9 mouse cellular contexts compared by ENCODE assay signal in the genomic region with DNA sequence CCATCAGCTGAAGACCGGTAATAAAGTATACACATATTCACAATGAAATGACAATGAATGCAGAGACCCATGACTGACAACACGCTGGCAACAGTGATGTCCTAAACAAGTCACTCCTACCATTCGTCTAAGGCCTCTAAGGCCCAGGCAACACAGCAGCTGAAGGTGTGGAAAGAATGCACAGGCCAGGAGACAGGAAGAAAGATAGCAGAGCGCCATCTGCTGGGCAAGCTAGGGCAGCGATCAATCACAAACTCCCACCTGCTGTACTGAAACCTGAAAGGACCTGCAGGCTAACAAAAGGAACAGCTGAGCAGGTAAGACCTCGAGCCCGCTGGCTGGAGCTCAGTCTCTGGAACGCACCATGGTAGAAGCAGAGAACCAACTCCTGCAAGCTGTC. TPM values are rescaled to one million over a fixed set of nuclear protein-coding genes. Genes with fewer than 3 reads are reported as not detected.
DNase-seq lines count a peak whose midpoint lies in the region; ATAC-seq and TF ChIP-seq lines count a peak whose summit lies in the region.
"Had no signal": no experiment of that assay in that cellular context is flagged by ENCODE, and none has a peak within 500 bp of the region (broad histone marks: within the 10 kb centered on the region; RNA-seq: fewer than 3 reads in every experiment).

No protein-coding gene starts in this region.

- peak; percentile 86 to 89 for TF ChIP-seq CTCF in CH12.LX (conservative IDR thresholded peaks at IDR 0.05 in 1 of 2, IDR thresholded peaks at IDR 0.05 in 1 of 2; ENCODE audit: low read depth in 2 of 2, low read length in 2 of 2)

- 25% methylated on average over 8 of the region's 8 CpGs for WGBS in embryonic facial prominence, embryonic 13.5 days
- WGBS in lung, embryonic 16.5 days: 28% methylated on average over 8 of the region's 8 CpGs

- no peak for TF ChIP-seq POLR2A in CH12.LX (IDR thresholded peaks at IDR 0.05; ENCODE audit: low read depth, low read length)

- no peaks in the 10 kb centered on the region for H3K9me3 ChIP-seq in CH12.LX (replicated peaks; ENCODE audit: low read length)
- H3K9me3 ChIP-seq in embryonic facial prominence, embryonic 13.5 days: no peaks in the 10 kb centered on the region
- no peaks in the 10 kb centered on the region for H3K9me3 ChIP-seq in lung, embryonic 16.5 days (ENCODE audit: control insufficient read depth, low read length)
- H3K9me3 ChIP-seq: heart, embryonic 15.5 days had no signal

- no peak overlapping the region for H3K9ac ChIP-seq in CH12.LX (ENCODE audit: insufficient read depth, low read depth)
- H3K9ac ChIP-seq in embryonic facial prominence, embryonic 13.5 days: no peak overlapping the region
- H3K9ac ChIP-seq in lung, embryonic 16.5 days (ENCODE audit: low read length): no peak overlapping the region
- H3K9ac ChIP-seq: heart, embryonic 15.5 days had no signal

- TF ChIP-seq RAD21 in CH12.LX (IDR thresholded peaks at IDR 0.05; ENCODE audit: low read depth, low read length): peak; percentile 76

- 0 out of 2 replicates have a peak, but pooled peaks have one; percentile 39 for ATAC-seq in embryonic facial prominence, embryonic 13.5 days (ENCODE audit: insufficient number of reproducible peaks, insufficient read depth, low FRiP score, low TSS enrichment, low read depth)
- peak; percentile 64; the same call in 1 of the 2 replicates for ATAC-seq in lung, embryonic 16.5 days (ENCODE audit: low read depth)

- DNase-seq in CH12.LX (ENCODE audit: extremely low read depth): peak; percentile 76
- peak; percentile 53 to 67 for DNase-seq in adrenal gland, postnatal 36 days
- DNase-seq in heart, postnatal 10 days: peak; percentile 57 to 70
- peak; percentile 74 for DNase-seq in layer of hippocampus, adult 11-12 months (ENCODE audit: low spot score)
- peak; percentile 63 for DNase-seq in retina, adult 2 months (ENCODE audit: low read depth, low spot score)
- peak; percentile 60 for DNase-seq in thymus, postnatal 14 days

- no peak for TF ChIP-seq EP300 in CH12.LX (IDR thresholded peaks at IDR 0.05; ENCODE audit: low read length)

- H3K4me3 ChIP-seq in CH12.LX (replicated peaks in 1 of 3; ENCODE audit: low read depth in 2 of 3, low read length in 2 of 3, poor library complexity in 1 of 3): no peak overlapping the region
- H3K4me3 ChIP-seq in embryonic facial prominence, embryonic 13.5 days: no peak overlapping the region
- H3K4me3 ChIP-seq in lung, embryonic 16.5 days (ENCODE audit: low read length): no peak overlapping the region
- H3K4me3 ChIP-seq: heart, embryonic 15.5 days had no signal

- in situ Hi-C loops in CH12.LX (cut with MboI; ENCODE audit: low pct_ligation_motif_present, low pct_unique_long_range_greater_than_20kb, low sequenced_read_pairs): loop anchor here (5.0 to 10.0 kb wide), 2 partner anchors 229 to 302 kb away; no protein-coding TSS in a partner anchor

- no peak overlapping the region for H3K27ac ChIP-seq in CH12.LX (ENCODE audit: insufficient read depth, low read depth)
- H3K27ac ChIP-seq in embryonic facial prominence, embryonic 13.5 days: no peak overlapping the region
- H3K27ac ChIP-seq in lung, embryonic 16.5 days (ENCODE audit: low read length): no peak overlapping the region
- H3K27ac ChIP-seq: heart, embryonic 15.5 days had no signal

- dilution Hi-C loops in CH12.LX (cut with MboI; ENCODE audit: extremely low pct_ligation_motif_present, extremely low pct_unique_long_range_greater_than_20kb, low sequenced_read_pairs): no loop called here

- H3K79me2 ChIP-seq in CH12.LX (replicated peaks; ENCODE audit: control insufficient read depth, extremely low read depth, insufficient read depth, poor library complexity, severe bottlenecking): no peaks in the 10 kb centered on the region

- no peaks in the 10 kb centered on the region for H3K27me3 ChIP-seq in CH12.LX (replicated peaks)
- no peaks in the 10 kb centered on the region for H3K27me3 ChIP-seq in embryonic facial prominence, embryonic 13.5 days
- no peaks in the 10 kb centered on the region for H3K27me3 ChIP-seq in lung, embryonic 16.5 days (ENCODE audit: control insufficient read depth, insufficient read depth, low read depth, low read length)
- H3K27me3 ChIP-seq: heart, embryonic 15.5 days had no signal

- intact Hi-C loops in heart, postnatal 10 days (cut with DNase I): loop anchor here (1.0 to 10.0 kb wide), 3 partner anchors 131 to 949 kb away; no protein-coding TSS in a partner anchor

- H3K4me1 ChIP-seq in CH12.LX (ENCODE audit: control insufficient read depth in 1 of 2, insufficient read depth in 2 of 2): peaks cover 4 to 30% of the 10 kb centered on the region in 2 experiments
- H3K4me1 ChIP-seq in embryonic facial prominence, embryonic 13.5 days: no peaks in the 10 kb centered on the region
- H3K4me1 ChIP-seq in lung, embryonic 16.5 days (replicated peaks; ENCODE audit: control insufficient read depth, insufficient read depth, low read length): no peaks in the 10 kb centered on the region
- H3K4me1 ChIP-seq: heart, embryonic 15.5 days had no signal

- H3K36me3 ChIP-seq in CH12.LX (replicated peaks in 1 of 2; ENCODE audit: control insufficient read depth in 1 of 2, insufficient read depth in 1 of 2, low read length in 1 of 2): peaks cover 25 to 64% of the 10 kb centered on the region in 2 experiments
- peaks cover 38% of the 10 kb centered on the region for H3K36me3 ChIP-seq in embryonic facial prominence, embryonic 13.5 days
- H3K36me3 ChIP-seq in lung, embryonic 16.5 days (ENCODE audit: control insufficient read depth, insufficient read depth, low read length): peaks cover 11% of the 10 kb centered on the region

- no peak overlapping the region for H3K4me2 ChIP-seq in CH12.LX (ENCODE audit: insufficient read depth, low read depth, poor library complexity, severe bottlenecking)
- H3K4me2 ChIP-seq in embryonic facial prominence, embryonic 13.5 days: no peak overlapping the region
- no peak overlapping the region for H3K4me2 ChIP-seq in lung, embryonic 16.5 days (ENCODE audit: low read depth, low read length)
- H3K4me2 ChIP-seq: heart, embryonic 15.5 days had no signal

TF ChIP-seq in CH12.LX, 34 proteins besides CTCF, POLR2A, EP300 and RAD21:
- TF ChIP-seq JUND (conservative IDR thresholded peaks at IDR 0.05; ENCODE audit: low read depth, low read length): no peak
- TF ChIP-seq ZKSCAN1 (IDR thresholded peaks at IDR 0.05; ENCODE audit: borderline replicate concordance, low read depth, low read length): no peak
- TF ChIP-seq NRF1 (IDR thresholded peaks at IDR 0.05; ENCODE audit: low read depth, low read length): no peak
- no peak for TF ChIP-seq JUN (IDR thresholded peaks at IDR 0.05; ENCODE audit: insufficient read depth, low read depth, low read length)
- no peak for TF ChIP-seq POLR2AphosphoS2 (IDR thresholded peaks at IDR 0.05; ENCODE audit: low read depth, low read length)
- TF ChIP-seq SIN3A (IDR thresholded peaks at IDR 0.05; ENCODE audit: low read length): no peak
- TF ChIP-seq MAZ (IDR thresholded peaks at IDR 0.05; ENCODE audit: low read depth, low read length): no peak
- TF ChIP-seq TCF12 (IDR thresholded peaks at IDR 0.05; ENCODE audit: low read depth, low read length): no peak
- no peak for TF ChIP-seq MYC (IDR thresholded peaks at IDR 0.05; ENCODE audit: low read depth, low read length)
- no peak for TF ChIP-seq USF1 (IDR thresholded peaks at IDR 0.05; ENCODE audit: low read depth, low read length)
- TF ChIP-seq MAX (IDR thresholded peaks at IDR 0.05; ENCODE audit: low read length): 0 out of 2 replicates have a peak, but pooled peaks have one; percentile 9
- no peak for TF ChIP-seq CHD2 (IDR thresholded peaks at IDR 0.05; ENCODE audit: low read length)
- no peak for TF ChIP-seq TBP (conservative IDR thresholded peaks at IDR 0.05; ENCODE audit: low read depth, low read length)
- TF ChIP-seq ETS1 (conservative IDR thresholded peaks at IDR 0.05; ENCODE audit: low read depth, low read length): no peak
- TF ChIP-seq SMC3 (IDR thresholded peaks at IDR 0.05; ENCODE audit: low read depth, low read length): peak; percentile 92
- TF ChIP-seq ZNF384 (IDR thresholded peaks at IDR 0.05; ENCODE audit: low read depth, low read length): no peak
- peak; percentile 53; the same call in 1 of the 2 replicates for TF ChIP-seq ELF1 (IDR thresholded peaks at IDR 0.05; ENCODE audit: low read depth, low read length)
- TF ChIP-seq CHD1 (IDR thresholded peaks at IDR 0.05; ENCODE audit: low read depth, low read length): no peak
- no peak for TF ChIP-seq HCFC1 (IDR thresholded peaks at IDR 0.05; ENCODE audit: low read depth, low read length)
- TF ChIP-seq ZC3H11A (IDR thresholded peaks at IDR 0.05; ENCODE audit: low read depth, low read length): peak; percentile 46
- TF ChIP-seq IRF4 (IDR thresholded peaks at IDR 0.05; ENCODE audit: low read depth, low read length): peak; percentile 46; the same call in 1 of the 2 replicates

RNA-seq across cellular contexts. Expression of a gene that starts 48.6 kb away (rescaled TPM):
- total RNA-seq in CH12.LX (2012; rRNA removed) (17.6 and 22.1 TPM in 2 replicates), CH12.LX (2014; rRNA removed) (27.3 and 29.6 TPM in 2 replicates)
- polyA plus RNA-seq in CH12.LX (2012; ENCODE audit: insufficient read length, low read depth): 16.0 and 18.2 TPM in 2 replicates
- total RNA-seq in adrenal gland, postnatal 36 days (2021): 10 to 100 TPM in 1 of 2 experiments, 1 to 10 TPM in 1; 8.2 to 10.3 TPM
- polyA plus RNA-seq in embryonic facial prominence, embryonic 13.5 days (2015; fragmentation: Nextera tagmentation; extraction: Ambion mirVana): 24.6 and 25.7 TPM in 2 replicates
- 10 to 100 TPM; 15.1 to 16.4 TPM for total RNA-seq in heart, postnatal 10 days (2021)
- polyA plus RNA-seq in lung, embryonic 16.5 days (2015; fragmentation: Nextera tagmentation; extraction: Ambion mirVana): 13.6 and 16.2 TPM in 2 replicates

RNA-seq across cellular contexts. Expression of a gene that starts 48.8 kb away (rescaled TPM):
- total RNA-seq in CH12.LX (2012; rRNA removed) (6.2 and 7.2 TPM in 2 replicates), CH12.LX (2014; rRNA removed) (4.7 and 6.0 TPM in 2 replicates)
- 2.1 and 2.5 TPM in 2 replicates for polyA plus RNA-seq in CH12.LX (2012; ENCODE audit: insufficient read length, low read depth)
- total RNA-seq in adrenal gland, postnatal 36 days (2021): 10 to 100 TPM; 32.0 to 36.9 TPM
- polyA plus RNA-seq in embryonic facial prominence, embryonic 13.5 days (2015; fragmentation: Nextera tagmentation; extraction: Ambion mirVana): 57.5 and 71.1 TPM in 2 replicates
- total RNA-seq in heart, postnatal 10 days (2021): 10 to 100 TPM; 24.1 to 25.1 TPM
- 42.1 and 43.9 TPM in 2 replicates for polyA plus RNA-seq in lung, embryonic 16.5 days (2015; fragmentation: Nextera tagmentation; extraction: Ambion mirVana)
